Mouse (Mus musculus): Measurements from ENCODE around the gene Dnal4.
"Not testable (repeated sequence)": the region's sequence is repeated elsewhere in the genome, so short reads cannot be mapped to it uniquely, and the experiment has no call there.

Gene Dnal4

GRCm38 (mm10) chr15:79777749-79778148, at the start of gene Dnal4:
Gene Dnal4 (minus strand): TSS chr15:79777849.
- no peak for DNase-seq

- no peak for DNase-seq
These were observed 49.6 kb upstream of the Dnal4 start for GRCm38 (mm10) chr15:79827061-79827777.

- no peak for DNase-seq
These were observed 48.7 kb upstream of the Dnal4 start for GRCm38 (mm10) chr15:79826221-79826935.

GRCm38 (mm10) chr15:79825146-79825825, 47.6 kb upstream of the Dnal4 start:
- no peak for DNase-seq

GRCm38 (mm10) chr15:79823588-79824280, 46.1 kb upstream of the Dnal4 start:
- peak; percentile 56 to 79 for DNase-seq

- no peak for DNase-seq
These were observed 44.9 kb upstream of the Dnal4 start for GRCm38 (mm10) chr15:79822265-79823199.

- DNase-seq: no peak
These were observed 40.7 kb upstream of the Dnal4 start for GRCm38 (mm10) chr15:79818325-79818724.

GRCm38 (mm10) chr15:79813666-79814258, 36.1 kb upstream of the Dnal4 start:
- no peak for DNase-seq

- DNase-seq: not testable (repeated sequence)
These were observed 35.2 kb upstream of the Dnal4 start for GRCm38 (mm10) chr15:79812840-79813239.

GRCm38 (mm10) chr15:79810997-79811396, 33.3 kb upstream of the Dnal4 start:
- DNase-seq: no peak

GRCm38 (mm10) chr15:79810061-79810460, 32.4 kb upstream of the Dnal4 start:
- DNase-seq: no peak

GRCm38 (mm10) chr15:79808658-79809057, 31.0 kb upstream of the Dnal4 start:
- no peak for DNase-seq

GRCm38 (mm10) chr15:79808114-79808513, 30.5 kb upstream of the Dnal4 start:
- peak in 1 of 2 experiments; percentile 68 for DNase-seq

GRCm38 (mm10) chr15:79807050-79807449, 29.4 kb upstream of the Dnal4 start:
- DNase-seq: no peak

GRCm38 (mm10) chr15:79805246-79805645, 27.6 kb upstream of the Dnal4 start:
- no peak for DNase-seq

GRCm38 (mm10) chr15:79804352-79805071, 26.9 kb upstream of the Dnal4 start, which contains the start of gene Nptxr:
Gene Nptxr (minus strand): TSS chr15:79804766.
- DNase-seq: peak; percentile 25 to 61

- DNase-seq: no peak
These were observed 26.1 kb upstream of the Dnal4 start for GRCm38 (mm10) chr15:79803533-79804351.

GRCm38 (mm10) chr15:79802304-79802703, 24.7 kb upstream of the Dnal4 start:
- no peak for DNase-seq

- DNase-seq: no peak
These were observed 24.0 kb upstream of the Dnal4 start for GRCm38 (mm10) chr15:79801646-79802045.

GRCm38 (mm10) chr15:79800701-79801100, 23.1 kb upstream of the Dnal4 start:
- DNase-seq: no peak
